Mouse (Mus musculus): ENCODE results near the gene Ninj2. TPM values are rescaled to one million over a fixed set of nuclear protein-coding genes. Genes with fewer than 3 reads are reported as not detected.

Ninj2 gene
- polyA plus RNA-seq, 1 experiment, result not detected

DNA sequence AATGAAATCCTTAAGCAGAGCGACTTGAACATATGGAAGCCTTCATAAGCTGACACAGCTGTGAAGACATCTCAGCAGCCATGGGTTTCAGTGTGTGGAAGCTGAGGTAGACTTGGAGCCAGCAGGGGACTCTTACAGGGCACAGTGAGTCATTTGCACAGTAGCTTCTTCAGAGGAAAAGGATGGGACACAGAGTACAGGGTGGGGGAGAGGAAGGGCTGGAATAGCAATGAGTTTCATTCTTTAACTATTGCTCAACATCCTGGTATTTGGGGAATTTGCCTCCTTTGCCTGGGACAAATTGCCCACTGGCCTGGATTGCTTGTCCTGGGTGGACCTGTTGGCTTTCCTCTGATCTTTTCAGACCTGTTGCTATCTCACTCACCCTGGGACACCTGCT is 52.3 kb downstream of the Ninj2 start:
- Histone ChIP-seq H3K27ac (replicated peaks; ENCODE audit: low read depth, low read length) (peak overlapping the region; percentile 89), H3K4me3 (ENCODE audit: insufficient read depth, low read depth, low read length) (no peak overlapping the region), H3K4me1 (ENCODE audit: control insufficient read depth, insufficient read depth, insufficient read length, low read length) (peaks cover 37% of the 10 kb centered on the region)

DNA sequence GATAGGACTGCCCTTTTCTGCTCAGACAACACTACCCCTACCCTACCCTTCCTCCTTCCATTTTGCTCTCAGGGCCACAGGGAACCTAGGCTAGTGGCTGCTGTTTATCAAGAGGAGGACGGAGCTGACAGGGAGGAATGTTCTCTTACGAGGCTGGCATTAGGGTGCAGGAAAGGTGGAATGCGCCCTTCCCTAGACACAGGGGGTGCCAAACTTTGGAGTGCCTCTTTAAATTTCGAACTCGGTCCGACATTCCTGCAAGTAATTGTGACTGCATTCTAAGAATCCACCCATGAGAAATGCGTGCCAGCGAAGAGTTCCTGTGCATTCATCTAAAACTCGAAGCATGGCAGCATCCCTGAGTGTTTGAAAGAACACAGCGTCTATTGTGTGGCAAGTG is 53.5 kb downstream of the Ninj2 start:
- H3K4me1 ChIP-seq (ENCODE audit: control insufficient read depth, insufficient read depth, insufficient read length, low read length), result peaks cover 44% of the 10 kb centered on the region
- H3K27ac ChIP-seq (replicated peaks; ENCODE audit: low read depth, low read length), result peak overlapping the region; percentile 77; the same call in 1 of the 2 replicates

DNA sequence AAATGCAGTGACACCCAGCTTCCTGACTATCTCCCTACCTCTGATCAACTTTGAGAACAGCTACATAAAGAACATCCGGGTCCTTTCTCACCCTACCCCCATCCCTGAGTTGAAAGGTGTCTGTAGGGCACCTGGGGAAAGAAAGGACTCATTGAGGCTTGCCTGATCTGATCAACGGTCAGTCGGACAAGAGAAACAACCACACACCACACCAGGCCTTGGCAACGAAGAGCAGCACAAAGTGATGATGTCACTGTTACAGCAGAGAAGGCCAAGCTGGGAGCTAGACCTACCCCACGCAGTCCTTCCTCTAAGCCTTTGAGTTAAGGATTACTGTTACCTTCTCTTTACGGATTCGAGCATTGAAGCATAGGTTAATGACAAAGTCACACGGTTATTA is 54.3 kb downstream of the Ninj2 start:
- Histone ChIP-seq H3K4me1 (ENCODE audit: control insufficient read depth, insufficient read depth, insufficient read length, low read length) (peaks cover 44% of the 10 kb centered on the region), H3K27ac (replicated peaks; ENCODE audit: low read depth, low read length) (peak overlapping the region; percentile 53), H3K4me3 (ENCODE audit: insufficient read depth, low read depth, low read length) (no peak overlapping the region)

More for the DNA sequence above, 53.5 kb downstream of the Ninj2 start:
- H3K4me3 ChIP-seq (ENCODE audit: insufficient read depth, low read depth, low read length), result no peak overlapping the region

DNA sequence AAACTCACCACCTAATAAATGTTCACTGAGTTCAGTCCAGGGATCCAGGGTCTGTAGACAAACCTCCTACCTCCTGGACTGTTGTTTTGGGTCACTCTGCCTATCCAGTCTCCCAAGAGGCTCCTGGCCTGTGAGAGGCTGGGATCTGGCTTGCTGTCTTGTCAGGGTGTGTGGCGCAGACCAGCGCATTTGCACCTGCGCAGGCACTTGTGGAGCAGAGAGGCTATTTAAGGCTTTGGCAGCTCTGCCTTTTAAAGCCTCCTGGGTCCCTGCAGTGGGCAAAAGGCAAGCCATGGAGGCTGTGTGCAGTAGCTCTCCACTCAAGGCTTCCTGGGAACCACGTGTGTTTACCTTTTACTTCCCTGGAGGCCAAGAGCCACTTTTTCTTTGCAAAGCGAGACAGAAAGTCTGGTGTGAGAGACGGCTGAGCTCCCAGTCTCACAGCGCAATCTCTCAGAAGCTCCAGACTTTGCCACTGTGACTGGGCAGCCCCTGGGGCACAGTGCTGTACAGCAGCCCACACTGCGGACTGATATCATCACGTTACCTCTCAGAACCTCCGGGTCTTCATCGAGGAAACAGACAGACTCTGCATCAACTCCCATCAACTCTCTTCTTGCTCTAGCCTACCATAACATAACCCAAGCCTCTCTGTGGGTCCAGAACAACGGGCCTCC is 55.7 kb downstream of the Ninj2 start:
- Histone ChIP-seq H3K4me3 (ENCODE audit: insufficient read depth, low read depth, low read length) (no peak overlapping the region; the same call in 1 of the 2 replicates), H3K4me1 (ENCODE audit: control insufficient read depth, insufficient read depth, insufficient read length, low read length) (peaks cover 44% of the 10 kb centered on the region), H3K27ac (replicated peaks; ENCODE audit: low read depth, low read length) (peak overlapping the region; percentile 94)

DNA sequence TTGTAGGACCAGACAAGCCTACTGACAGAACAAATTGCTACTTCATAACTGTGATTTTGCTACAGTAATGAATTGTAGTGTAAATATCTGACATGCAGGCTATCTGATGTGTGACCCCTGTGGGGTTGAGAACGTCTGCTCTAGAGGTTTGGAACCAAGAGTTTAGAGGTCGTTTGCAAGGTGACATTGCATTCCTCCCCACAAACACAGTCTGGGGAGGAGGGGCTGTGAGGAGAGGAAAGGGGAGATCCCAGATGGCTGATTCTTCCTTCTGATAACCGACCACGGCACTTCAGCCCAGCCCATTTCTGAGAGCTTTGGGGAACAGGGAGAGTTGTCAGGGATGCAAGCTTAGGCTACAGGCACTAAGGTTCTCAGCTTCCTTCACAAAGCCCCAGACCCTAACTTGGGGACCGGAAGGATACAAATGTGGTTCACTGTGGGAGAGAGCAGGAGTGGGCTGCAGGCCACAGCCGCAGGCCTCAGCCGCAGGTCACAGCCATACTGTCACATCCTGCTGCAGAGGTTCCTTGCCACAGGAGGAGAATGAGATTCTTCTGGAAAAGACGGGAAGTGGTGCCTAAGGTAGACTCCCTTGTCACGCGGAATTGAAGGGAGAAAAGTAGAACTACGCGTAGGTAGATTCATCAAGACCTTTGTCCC is 56.4 kb downstream of the Ninj2 start:
- peaks cover 44% of the 10 kb centered on the region for H3K4me1 ChIP-seq (ENCODE audit: control insufficient read depth, insufficient read depth, insufficient read length, low read length)
- H3K27ac ChIP-seq (replicated peaks; ENCODE audit: low read depth, low read length), result peak overlapping the region; percentile 94
- no peak overlapping the region for H3K4me3 ChIP-seq (ENCODE audit: insufficient read depth, low read depth, low read length)

DNA sequence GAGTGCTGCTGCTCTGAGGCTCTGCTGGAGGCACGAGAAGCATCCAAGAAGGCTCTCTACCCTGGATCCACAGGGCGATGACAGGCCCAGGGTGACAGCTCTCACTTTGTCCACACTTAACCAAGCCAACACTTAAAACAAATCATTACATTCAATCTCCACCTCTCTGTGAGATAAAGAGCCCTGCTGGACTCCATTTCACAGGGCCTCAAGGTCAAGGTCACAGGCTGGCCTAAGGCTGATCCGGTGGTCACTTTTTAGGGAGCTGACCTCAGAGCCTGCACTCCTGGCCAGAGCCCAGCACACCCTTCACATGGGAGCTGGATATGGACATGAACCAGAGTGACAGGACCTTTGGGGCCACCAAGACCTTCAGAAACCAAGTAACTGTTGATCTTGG is 57.1 kb downstream of the Ninj2 start:
- H3K4me3 ChIP-seq (ENCODE audit: insufficient read depth, low read depth, low read length), result no peak overlapping the region
- peaks cover 43% of the 10 kb centered on the region for H3K4me1 ChIP-seq (ENCODE audit: control insufficient read depth, insufficient read depth, insufficient read length, low read length)
- peak overlapping the region; percentile 94 for H3K27ac ChIP-seq (replicated peaks; ENCODE audit: low read depth, low read length)

DNA sequence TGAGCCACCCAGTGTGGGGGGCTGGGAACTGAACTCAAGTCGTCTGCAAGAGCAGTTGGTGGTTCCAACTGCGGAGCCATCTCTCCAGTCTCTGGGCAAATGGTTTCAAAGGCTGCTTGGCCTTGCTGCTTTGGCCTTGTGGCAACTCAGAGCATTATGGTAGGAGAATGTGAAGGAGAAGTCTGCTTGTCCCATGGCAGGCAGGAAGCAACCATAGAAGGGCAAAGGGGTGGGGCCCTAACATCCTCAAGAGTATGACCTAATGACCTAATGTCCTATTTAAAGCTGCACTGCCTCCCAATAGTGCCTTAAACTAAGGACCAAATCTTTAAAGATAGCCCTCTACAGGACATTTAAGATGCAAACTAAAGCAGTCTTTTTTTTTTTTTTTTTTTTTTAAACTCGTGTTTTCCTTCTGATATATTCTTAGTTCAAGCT is 58.5 kb downstream of the Ninj2 start:
- peak overlapping the region; percentile 3 for H3K27ac ChIP-seq (replicated peaks; ENCODE audit: low read depth, low read length)
- H3K4me1 ChIP-seq (ENCODE audit: control insufficient read depth, insufficient read depth, insufficient read length, low read length), result peaks cover 34% of the 10 kb centered on the region
- no peak overlapping the region for H3K4me3 ChIP-seq (ENCODE audit: insufficient read depth, low read depth, low read length)

DNA sequence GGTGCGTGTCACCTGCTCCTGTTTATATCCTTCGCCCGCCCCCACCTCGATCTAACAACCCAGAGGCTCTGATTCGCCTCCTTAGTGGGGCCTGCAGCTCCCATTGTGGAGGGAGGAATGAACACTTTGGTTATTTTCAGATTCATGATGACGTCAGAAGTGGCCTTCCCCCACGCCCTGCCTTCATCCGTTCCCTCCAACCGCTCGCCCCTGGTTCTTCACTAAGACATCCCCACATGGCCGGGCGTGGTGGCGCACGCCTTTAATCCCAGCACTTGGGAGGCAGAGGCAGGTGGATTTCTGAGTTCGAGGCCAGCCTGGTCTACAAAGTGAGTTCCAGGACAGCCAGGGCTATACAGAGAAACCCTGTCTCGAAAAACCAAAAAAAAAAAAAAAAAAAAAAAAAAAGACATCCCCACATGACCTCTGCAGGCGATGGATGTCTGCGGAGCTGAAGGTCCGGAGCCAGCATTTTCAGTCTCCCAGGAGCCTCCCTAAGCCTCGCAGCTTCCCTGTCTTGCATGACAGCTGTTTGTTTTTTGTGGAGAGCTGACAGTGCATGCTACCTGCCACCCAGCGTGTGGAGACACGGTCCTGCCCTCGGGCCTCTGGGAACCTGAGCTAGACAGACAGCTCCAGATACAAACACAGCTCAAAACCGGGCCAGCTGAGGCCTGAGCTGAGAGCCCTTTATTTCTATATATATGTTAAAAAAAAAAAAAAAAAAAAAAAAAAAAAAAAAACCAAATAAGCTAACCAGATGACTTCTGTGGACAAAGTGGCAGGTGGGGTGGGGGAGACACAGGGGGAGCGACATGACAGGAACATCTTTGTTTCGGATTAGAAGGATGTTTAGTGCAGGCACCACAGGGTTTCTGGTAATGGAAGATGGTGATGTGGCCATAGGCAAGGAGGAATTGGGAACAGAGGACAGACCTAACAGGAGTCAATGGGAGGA is 59.9 kb downstream of the Ninj2 start:
- Histone ChIP-seq H3K4me3 (ENCODE audit: insufficient read depth, low read depth, low read length) (no peak overlapping the region), H3K4me1 (ENCODE audit: control insufficient read depth, insufficient read depth, insufficient read length, low read length) (peaks cover 39% of the 10 kb centered on the region), H3K27ac (replicated peaks; ENCODE audit: low read depth, low read length) (no peak overlapping the region)

DNA sequence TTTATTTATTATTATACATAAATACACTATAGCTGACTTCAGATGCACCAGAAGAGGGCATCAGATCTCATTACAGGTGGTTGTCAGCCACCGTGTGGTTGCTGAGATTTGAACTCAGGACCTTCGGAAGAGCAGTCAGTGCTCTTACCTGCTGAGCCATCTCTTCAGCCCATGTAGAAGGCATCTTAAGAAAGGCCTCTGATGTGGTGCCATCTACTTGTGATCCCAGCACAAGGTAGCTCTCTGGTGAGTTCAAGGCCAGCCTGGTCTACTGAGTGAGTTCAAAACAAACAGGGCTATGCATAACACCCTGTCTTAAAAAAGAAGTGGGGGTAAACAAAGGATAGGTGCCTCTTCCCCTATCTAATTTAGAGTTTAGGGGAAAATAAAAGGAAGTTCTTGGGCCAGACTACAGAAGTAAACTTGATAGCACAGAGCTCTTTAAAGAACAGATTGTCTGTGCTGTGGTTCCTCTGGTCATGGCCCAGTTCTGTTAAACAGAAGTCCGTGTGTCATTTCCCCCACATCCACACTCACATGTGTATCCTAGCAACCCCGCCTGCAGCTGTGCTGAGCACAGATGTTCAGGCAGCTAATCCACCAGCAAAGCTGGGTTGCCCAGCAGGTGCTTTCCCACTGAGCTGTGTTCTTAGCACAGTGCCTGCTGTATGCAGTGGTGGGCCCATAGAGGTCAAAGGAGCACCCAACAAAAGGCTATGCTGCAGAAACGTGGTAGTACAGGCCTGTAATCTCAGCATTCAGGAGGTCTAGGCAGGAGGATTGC is 61.6 kb downstream of the Ninj2 start:
- H3K4me3 ChIP-seq (ENCODE audit: insufficient read depth, low read depth, low read length), result no peak overlapping the region
- H3K4me1 ChIP-seq (ENCODE audit: control insufficient read depth, insufficient read depth, insufficient read length, low read length), result peaks cover 36% of the 10 kb centered on the region
- H3K27ac ChIP-seq (replicated peaks; ENCODE audit: low read depth, low read length), result peak overlapping the region; percentile 59

DNA sequence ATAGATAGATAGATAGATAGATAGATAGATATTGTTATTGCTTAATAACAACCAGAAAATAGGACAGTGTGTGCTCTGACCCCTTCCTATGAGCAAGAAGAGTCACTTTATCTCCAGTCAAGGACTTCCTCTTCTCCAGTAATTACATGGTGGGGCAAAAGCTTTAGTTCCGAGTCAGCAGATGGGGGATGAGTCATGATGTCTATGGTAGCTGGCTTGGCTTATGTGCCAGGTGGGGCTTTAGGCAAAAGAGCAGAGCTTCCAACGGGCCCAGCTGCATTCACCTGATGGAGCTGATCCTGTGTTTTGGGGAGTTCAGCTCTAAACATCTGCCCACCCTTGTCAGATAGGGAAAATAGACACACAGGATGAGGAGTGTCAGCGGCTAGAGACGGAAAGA is 62.4 kb downstream of the Ninj2 start:
- Histone ChIP-seq H3K4me1 (ENCODE audit: control insufficient read depth, insufficient read depth, insufficient read length, low read length) (peaks cover 31% of the 10 kb centered on the region), H3K27ac (replicated peaks; ENCODE audit: low read depth, low read length) (peak overlapping the region; percentile 66), H3K4me3 (ENCODE audit: insufficient read depth, low read depth, low read length) (no peak overlapping the region)

DNA sequence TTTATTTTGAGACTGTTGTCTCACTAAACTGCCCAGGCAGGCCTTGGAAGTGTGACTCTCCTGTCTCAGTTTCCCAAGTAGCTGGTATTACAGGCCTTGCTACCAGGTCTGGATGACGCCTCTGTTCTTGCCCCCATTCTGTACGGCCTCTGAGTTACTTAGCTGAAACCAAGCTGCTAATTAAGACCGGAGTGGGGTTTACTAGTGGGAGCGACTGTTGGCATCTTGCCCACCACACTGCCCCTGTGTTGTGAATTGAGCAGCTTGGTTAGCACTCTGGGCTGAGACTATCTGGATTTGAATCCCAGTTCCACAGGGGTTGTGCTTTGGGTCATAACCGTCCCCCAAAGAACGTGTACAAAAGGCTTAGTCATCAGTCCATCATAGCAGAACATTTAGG is 64.3 kb downstream of the Ninj2 start:
- H3K4me3 ChIP-seq (ENCODE audit: insufficient read depth, low read depth, low read length), result no peak overlapping the region
- H3K4me1 ChIP-seq (ENCODE audit: control insufficient read depth, insufficient read depth, insufficient read length, low read length), result peaks cover 24% of the 10 kb centered on the region; the same call in 1 of the 2 replicates
- no peak overlapping the region for H3K27ac ChIP-seq (replicated peaks; ENCODE audit: low read depth, low read length)

DNA sequence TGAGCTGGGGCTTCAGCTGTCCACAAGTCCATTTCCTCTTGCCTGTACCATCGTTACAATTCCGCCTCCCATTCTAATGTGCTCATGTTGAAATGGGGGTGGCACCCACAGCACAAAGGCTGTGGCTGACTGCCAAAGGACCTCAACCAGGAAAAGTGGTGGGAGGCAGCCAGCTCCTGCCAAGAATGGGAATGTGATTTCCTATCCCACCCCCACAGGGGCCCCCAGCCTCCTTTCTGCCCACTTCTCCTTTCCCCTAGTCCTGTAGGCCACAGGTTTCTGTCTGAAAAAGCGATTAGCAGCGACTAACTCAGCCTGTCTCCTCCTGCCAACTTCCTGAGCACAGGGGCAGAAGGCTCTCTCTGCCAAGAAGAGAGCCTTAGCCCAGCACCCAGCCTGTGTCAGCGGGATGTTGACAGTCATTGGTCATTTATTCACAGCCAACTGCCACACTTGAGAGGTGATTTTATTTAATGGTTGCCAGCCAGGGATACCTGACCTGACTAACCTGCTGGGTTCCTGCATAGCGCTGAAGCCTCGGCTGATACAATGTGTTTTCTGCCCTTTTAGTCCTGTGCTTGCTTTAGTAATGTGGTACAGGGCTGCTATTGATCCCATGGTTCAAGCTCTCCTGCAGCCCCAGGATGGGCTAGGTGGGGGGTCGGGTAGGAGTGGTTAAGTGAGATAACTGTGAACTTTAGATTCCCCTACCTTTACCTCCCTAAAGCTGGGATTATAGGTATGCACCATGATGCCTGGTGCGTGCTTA is 66.2 kb downstream of the Ninj2 start:
- H3K4me3 ChIP-seq (ENCODE audit: insufficient read depth, low read depth, low read length), result no peak overlapping the region
- H3K27ac ChIP-seq (replicated peaks; ENCODE audit: low read depth, low read length), result peak overlapping the region; percentile 63

DNA sequence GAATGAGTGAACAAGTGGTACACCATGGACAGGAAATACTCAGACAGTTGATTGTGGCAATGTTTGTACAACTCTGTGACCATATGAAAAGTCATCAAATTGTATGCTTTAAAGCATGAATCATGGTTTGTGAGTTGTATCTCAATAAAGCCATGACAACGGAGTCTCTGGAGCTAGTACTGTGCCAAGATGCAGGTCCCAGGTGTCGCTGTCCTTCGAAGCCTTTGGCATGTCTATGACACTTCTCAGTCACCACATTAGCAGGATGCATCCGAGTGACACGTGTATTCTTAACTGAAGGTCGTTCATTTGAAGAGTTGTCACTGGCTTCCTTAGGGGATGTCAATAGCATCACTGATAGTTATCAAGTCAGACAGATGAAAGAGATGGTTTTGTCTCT is 69.8 kb downstream of the Ninj2 start:
- Histone ChIP-seq H3K4me3 (ENCODE audit: insufficient read depth, low read depth, low read length) (no peak overlapping the region), H3K4me1 (ENCODE audit: control insufficient read depth, insufficient read depth, insufficient read length, low read length) (peaks cover 10% of the 10 kb centered on the region; the same call in 1 of the 2 replicates), H3K27ac (replicated peaks; ENCODE audit: low read depth, low read length) (no peak overlapping the region)

More for the DNA sequence above, 66.2 kb downstream of the Ninj2 start:
- peaks cover 24% of the 10 kb centered on the region; the same call in 1 of the 2 replicates for H3K4me1 ChIP-seq (ENCODE audit: control insufficient read depth, insufficient read depth, insufficient read length, low read length)

DNA sequence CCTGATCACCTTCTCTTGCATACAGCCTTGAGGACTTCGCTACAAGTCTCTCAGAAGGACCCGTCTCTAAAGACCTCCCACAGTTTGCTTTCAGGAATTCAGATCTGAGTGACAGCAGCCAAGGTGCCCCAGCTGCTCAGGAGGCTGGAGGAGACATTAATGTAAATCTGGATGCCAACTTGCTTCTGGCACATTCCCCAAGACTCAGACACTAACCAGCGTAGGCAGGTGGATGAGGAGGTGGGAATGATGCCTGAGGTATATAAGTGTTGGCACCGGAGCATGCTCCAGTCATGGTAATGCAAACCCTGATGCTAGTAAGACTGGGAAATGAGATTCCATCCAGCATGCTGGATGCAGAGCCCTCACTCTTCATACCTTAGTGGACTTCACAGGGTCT is 71.6 kb downstream of the Ninj2 start:
- Histone ChIP-seq H3K27ac (replicated peaks; ENCODE audit: low read depth, low read length) (no peak overlapping the region), H3K4me1 (ENCODE audit: control insufficient read depth, insufficient read depth, insufficient read length, low read length) (peaks cover 3% of the 10 kb centered on the region; the same call in 1 of the 2 replicates), H3K4me3 (ENCODE audit: insufficient read depth, low read depth, low read length) (no peak overlapping the region)
